Mouse (Mus musculus): ENCODE results near the gene Gm38119.
"Not testable (repeated sequence)": the region's sequence is repeated elsewhere in the genome, so short reads cannot be mapped to it uniquely, and the experiment has no call there.

Gm38119 gene

GRCm38 (mm10) chr3:92738996-92739395 lies at the start of gene Gm38119:
TSS of gene Gm38119 (minus strand) at chr3:92739096.
- DNase-seq (ENCODE audit: low read depth, low spot score) = no peak

GRCm38 (mm10) chr3:92778799-92779198 lies 39.9 kb upstream of the Gm38119 start, which contains the start of gene Lce1i:
TSS of gene Lce1i (minus strand) at chr3:92778899.
- DNase-seq (ENCODE audit: low read depth, low spot score) = no peak

GRCm38 (mm10) chr3:92771573-92771972 lies 32.7 kb upstream of the Gm38119 start:
- DNase-seq (ENCODE audit: low read depth, low spot score) = no peak

GRCm38 (mm10) chr3:92764965-92765364 lies 26.1 kb upstream of the Gm38119 start, which contains the start of gene Lce1h:
TSS of gene Lce1h (minus strand) at chr3:92765065.
- DNase-seq (ENCODE audit: low read depth, low spot score) = no peak

GRCm38 (mm10) chr3:92753197-92753596 lies 14.3 kb upstream of the Gm38119 start:
- DNase-seq (ENCODE audit: low read depth, low spot score) = no peak

- DNase-seq (ENCODE audit: low read depth, low spot score) = no peak
These were observed 13.3 kb upstream of the Gm38119 start, which contains the start of gene Lce1g for GRCm38 (mm10) chr3:92752238-92752637. TSS of gene Lce1g (minus strand) at chr3:92752338.

- no peak for DNase-seq (ENCODE audit: low read depth, low spot score)
These were observed 16.3 kb downstream of the Gm38119 start for GRCm38 (mm10) chr3:92722631-92723030.

GRCm38 (mm10) chr3:92720250-92720649 lies 18.6 kb downstream of the Gm38119 start, which contains the start of gene Lce1f:
TSS of gene Lce1f (minus strand) at chr3:92720350.
- no peak for DNase-seq (ENCODE audit: low read depth, low spot score)

- DNase-seq (ENCODE audit: low read depth, low spot score) = no peak
These were observed 23.8 kb downstream of the Gm38119 start for GRCm38 (mm10) chr3:92715122-92715521.

GRCm38 (mm10) chr3:92708974-92709373 lies 29.9 kb downstream of the Gm38119 start, which contains the start of gene Lce1e:
TSS of gene Lce1e (minus strand) at chr3:92709074.
- DNase-seq (ENCODE audit: low read depth, low spot score) = no peak

GRCm38 (mm10) chr3:92694613-92695012 lies 44.3 kb downstream of the Gm38119 start:
- no peak for DNase-seq (ENCODE audit: low read depth, low spot score)

GRCm38 (mm10) chr3:92691688-92692087 lies 47.2 kb downstream of the Gm38119 start:
- DNase-seq (ENCODE audit: low read depth, low spot score) = no peak

GRCm38 (mm10) chr3:92689154-92689553 lies 49.7 kb downstream of the Gm38119 start:
- not testable (repeated sequence) for DNase-seq (ENCODE audit: low read depth, low spot score)
